Mouse (Mus musculus): ENCODE data around the gene Mab21l1.

- TF ChIP-seq CTCF (IDR thresholded peaks at IDR 0.05; ENCODE audit: low read depth) = no peak
- no peak for TF ChIP-seq EP300 (IDR thresholded peaks at IDR 0.05; ENCODE audit: low read depth)
Measured at GRCm38 (mm10) chr3:55794768-55795167, 12.5 kb downstream of the Mab21l1 start.
